10 mouse cellular contexts compared by ENCODE assay signal in the genomic region with DNA sequence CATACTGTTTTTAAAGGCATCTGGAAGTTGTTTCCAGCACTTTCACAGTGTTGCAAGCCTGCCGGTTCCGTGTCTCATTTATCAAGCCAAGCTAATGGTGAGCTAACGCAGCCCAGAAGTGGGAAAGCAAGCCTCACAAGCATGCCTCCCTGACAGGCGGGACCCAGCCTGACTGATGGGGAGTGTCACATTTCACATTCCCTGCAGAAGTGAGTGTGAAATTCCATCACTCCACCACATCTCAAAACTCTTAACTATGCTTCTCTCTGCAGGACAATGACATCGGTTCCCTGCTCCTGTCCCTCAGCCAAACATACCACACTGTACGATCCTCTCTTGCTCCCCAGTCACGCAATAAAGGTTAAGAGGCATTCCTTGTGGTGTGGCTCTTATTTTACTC. TPM values are rescaled to one million over a fixed set of nuclear protein-coding genes. Genes with fewer than 3 reads are reported as not detected.
DNase-seq lines count a peak whose midpoint lies in the region; ATAC-seq lines count a peak whose summit lies in the region.
"Had no signal": no experiment of that assay in that cellular context is flagged by ENCODE, and none has a peak within 500 bp of the region (broad histone marks: within the 10 kb centered on the region; RNA-seq: fewer than 3 reads in every experiment).

No protein-coding gene starts in this region.

- ATAC-seq in hindbrain, embryonic 11.5 days (ENCODE audit: low FRiP score): no peak
- ATAC-seq in hindbrain, embryonic 14.5 days (ENCODE audit: low FRiP score): no peak
- peak; percentile 66 for ATAC-seq in embryonic facial prominence, embryonic 14.5 days (ENCODE audit: low read depth)
- peak; percentile 68 for ATAC-seq in intestine, embryonic 16.5 days

- no peak overlapping the region for H3K4me3 ChIP-seq in hindbrain, embryonic 11.5 days (ENCODE audit: low read depth, low read length)
- H3K4me3 ChIP-seq in hindbrain, embryonic 14.5 days (replicated peaks; ENCODE audit: low read length): no peak overlapping the region
- no peak overlapping the region for H3K4me3 ChIP-seq in embryonic facial prominence, embryonic 14.5 days (ENCODE audit: low read depth, low read length)
- H3K4me3 ChIP-seq in intestine, embryonic 16.5 days (ENCODE audit: low read length): no peak overlapping the region
- H3K4me3 ChIP-seq: hindbrain, embryonic 15.5 days had no signal

- no peak overlapping the region for H3K27ac ChIP-seq in hindbrain, embryonic 11.5 days (ENCODE audit: low read depth, low read length)
- H3K27ac ChIP-seq in hindbrain, embryonic 14.5 days: no peak overlapping the region
- 0 out of 2 replicates have a peak overlapping the region, but pooled peaks have one; percentile 1 for H3K27ac ChIP-seq in embryonic facial prominence, embryonic 14.5 days (replicated peaks; ENCODE audit: low read depth, low read length)
- peak overlapping the region; percentile 45 for H3K27ac ChIP-seq in intestine, embryonic 16.5 days (ENCODE audit: low read length)
- H3K27ac ChIP-seq: hindbrain, embryonic 15.5 days had no signal

- no peaks in the 10 kb centered on the region for H3K4me1 ChIP-seq in hindbrain, embryonic 11.5 days (replicated peaks; ENCODE audit: control insufficient read depth, insufficient read depth, low read length)
- H3K4me1 ChIP-seq in hindbrain, embryonic 14.5 days (replicated peaks; ENCODE audit: control insufficient read depth, insufficient read depth, low read length): peaks cover 15% of the 10 kb centered on the region
- H3K4me1 ChIP-seq in embryonic facial prominence, embryonic 14.5 days (ENCODE audit: control insufficient read depth, insufficient read depth, low read length): 0 out of 2 replicates have a peak, but pooled peaks cover 2% of the 10 kb centered on the region
- peaks cover 12% of the 10 kb centered on the region for H3K4me1 ChIP-seq in intestine, embryonic 16.5 days (ENCODE audit: control insufficient read depth, insufficient read depth, low read length)

- DNase-seq in hindbrain, embryonic 11.5 days (ENCODE audit: low spot score): peak; percentile 30
- no peak for DNase-seq in hindbrain, embryonic 14.5 days (ENCODE audit: low spot score)
- peak; percentile 89 for DNase-seq in embryonic facial prominence, embryonic 14.5 days (ENCODE audit: low spot score)
- peak; percentile 21 to 61 for DNase-seq in lung, postnatal 4 days
- DNase-seq in left cerebral cortex, adult 18-20 months (ENCODE audit: low spot score in 2 of 2): no peak
- DNase-seq in retina, embryonic 14.5 days (ENCODE audit: low spot score): no peak
- DNase-seq in layer of hippocampus, postnatal 36 days: no peak

- no peaks in the 10 kb centered on the region for H3K27me3 ChIP-seq in hindbrain, embryonic 11.5 days (ENCODE audit: control insufficient read depth, insufficient read depth, low read length)
- no peaks in the 10 kb centered on the region for H3K27me3 ChIP-seq in hindbrain, embryonic 14.5 days (ENCODE audit: control insufficient read depth, insufficient read depth, low read length)
- no peaks in the 10 kb centered on the region for H3K27me3 ChIP-seq in embryonic facial prominence, embryonic 14.5 days (replicated peaks; ENCODE audit: control insufficient read depth, insufficient read depth, low read length)
- H3K27me3 ChIP-seq in intestine, embryonic 16.5 days (replicated peaks; ENCODE audit: control insufficient read depth, insufficient read depth, low read length): no peaks in the 10 kb centered on the region
- H3K27me3 ChIP-seq: CH12.LX; hindbrain, embryonic 15.5 days had no signal

- H3K4me2 ChIP-seq in hindbrain, embryonic 11.5 days (replicated peaks; ENCODE audit: low read depth, low read length): no peak overlapping the region
- H3K4me2 ChIP-seq in hindbrain, embryonic 14.5 days (replicated peaks): no peak overlapping the region
- peak overlapping the region; percentile 22; the same call in 1 of the 2 replicates for H3K4me2 ChIP-seq in embryonic facial prominence, embryonic 14.5 days (ENCODE audit: low read depth, low read length)
- peak overlapping the region; percentile 32; the same call in 1 of the 2 replicates for H3K4me2 ChIP-seq in intestine, embryonic 16.5 days (ENCODE audit: low read depth, low read length)
- H3K4me2 ChIP-seq: hindbrain, embryonic 15.5 days had no signal

- H3K36me3 ChIP-seq in hindbrain, embryonic 11.5 days (ENCODE audit: control insufficient read depth, insufficient read depth, low read length): no peaks in the 10 kb centered on the region
- H3K36me3 ChIP-seq in hindbrain, embryonic 14.5 days (replicated peaks; ENCODE audit: control insufficient read depth, insufficient read depth): no peaks in the 10 kb centered on the region
- no peaks in the 10 kb centered on the region for H3K36me3 ChIP-seq in embryonic facial prominence, embryonic 14.5 days (ENCODE audit: control insufficient read depth, insufficient read depth, low read length)
- H3K36me3 ChIP-seq in intestine, embryonic 16.5 days (ENCODE audit: control insufficient read depth, insufficient read depth, low read length): no peaks in the 10 kb centered on the region
- H3K36me3 ChIP-seq: hindbrain, embryonic 15.5 days had no signal

- no peaks in the 10 kb centered on the region for H3K9me3 ChIP-seq in hindbrain, embryonic 11.5 days (ENCODE audit: control insufficient read depth, low read length)
- no peaks in the 10 kb centered on the region for H3K9me3 ChIP-seq in hindbrain, embryonic 14.5 days (ENCODE audit: control insufficient read depth, low read length)
- no peaks in the 10 kb centered on the region for H3K9me3 ChIP-seq in embryonic facial prominence, embryonic 14.5 days (ENCODE audit: control insufficient read depth, low read length)
- H3K9me3 ChIP-seq in intestine, embryonic 16.5 days (ENCODE audit: control insufficient read depth, low read length): no peaks in the 10 kb centered on the region
- H3K9me3 ChIP-seq: hindbrain, embryonic 15.5 days had no signal

- WGBS in hindbrain, embryonic 11.5 days: 16% methylated on average over 7 of the region's 7 CpGs
- WGBS in hindbrain, embryonic 14.5 days: 22% methylated on average over 7 of the region's 7 CpGs
- WGBS in embryonic facial prominence, embryonic 14.5 days: 2% methylated on average over 7 of the region's 7 CpGs
- 11% methylated on average over 7 of the region's 7 CpGs for WGBS in intestine, embryonic 16.5 days

- no peak overlapping the region for H3K9ac ChIP-seq in hindbrain, embryonic 11.5 days (ENCODE audit: low read depth, low read length)
- H3K9ac ChIP-seq in hindbrain, embryonic 14.5 days: no peak overlapping the region
- H3K9ac ChIP-seq in embryonic facial prominence, embryonic 14.5 days (ENCODE audit: low read depth, low read length): no peak overlapping the region
- 0 out of 2 replicates have a peak overlapping the region, but pooled peaks have one; percentile 14 for H3K9ac ChIP-seq in intestine, embryonic 16.5 days (ENCODE audit: low read depth, low read length)
- H3K9ac ChIP-seq: hindbrain, embryonic 15.5 days had no signal

RNA-seq across cellular contexts. Expression of a gene that starts 10.0 kb away (rescaled TPM):
- polyA plus RNA-seq in hindbrain, embryonic 11.5 days (2014; fragmentation: Nextera tagmentation; extraction: Ambion mirVana): 23.3 and 26.8 TPM in 2 replicates
- polyA plus RNA-seq in hindbrain, embryonic 14.5 days (2014; fragmentation: Nextera tagmentation; extraction: Ambion mirVana): 31.8 and 36.2 TPM in 2 replicates
- 16.8 and 18.4 TPM in 2 replicates for polyA plus RNA-seq in embryonic facial prominence, embryonic 14.5 days (2014; fragmentation: Nextera tagmentation; extraction: Ambion mirVana)
- polyA plus RNA-seq in intestine, embryonic 16.5 days (2015; fragmentation: Nextera tagmentation; extraction: Ambion mirVana): 17.2 and 18.6 TPM in 2 replicates
- 10 to 100 TPM; 25.4 to 27.2 TPM for total RNA-seq in left cerebral cortex, adult 18-20 months (2021)
- 10 to 100 TPM; 30.7 to 34.5 TPM for total RNA-seq in layer of hippocampus, postnatal 36 days (2021)

RNA-seq across cellular contexts. Expression of a gene that starts 10.8 kb away (rescaled TPM):
- 0.25 and 0.46 TPM in 2 replicates for polyA plus RNA-seq in hindbrain, embryonic 11.5 days (2014; fragmentation: Nextera tagmentation; extraction: Ambion mirVana)
- polyA plus RNA-seq in hindbrain, embryonic 14.5 days (2014; fragmentation: Nextera tagmentation; extraction: Ambion mirVana): 0.23 and 0.37 TPM in 2 replicates
- 0.13 and 0.21 TPM in 2 replicates for polyA plus RNA-seq in embryonic facial prominence, embryonic 14.5 days (2014; fragmentation: Nextera tagmentation; extraction: Ambion mirVana)
- 0.02 and 0.04 TPM in 2 replicates for polyA plus RNA-seq in intestine, embryonic 16.5 days (2015; fragmentation: Nextera tagmentation; extraction: Ambion mirVana)
- under 1 TPM in 1 of 2 experiments, not detected in 1; 0.07 TPM for total RNA-seq in left cerebral cortex, adult 18-20 months (2021)
- total RNA-seq in layer of hippocampus, postnatal 36 days (2021): under 1 TPM; 0.15 to 0.25 TPM

Comparison
In these comparisons a context has a peak if more than half of its experiments do, and no peak if none do; other contexts are left out.
1. DNase-seq: peak in hindbrain, embryonic 11.5 days (single experiment), embryonic facial prominence, embryonic 14.5 days (single experiment) and lung, postnatal 4 days (2 of 2); none in hindbrain, embryonic 14.5 days (single experiment), left cerebral cortex, adult 18-20 months (0 of 2), retina, embryonic 14.5 days (single experiment) and layer of hippocampus, postnatal 36 days (0 of 2).
2. ATAC-seq: peak in embryonic facial prominence, embryonic 14.5 days (single experiment) and intestine, embryonic 16.5 days (single experiment); none in hindbrain, embryonic 11.5 days (single experiment) and hindbrain, embryonic 14.5 days (single experiment).
3. H3K27ac ChIP-seq: peak in embryonic facial prominence, embryonic 14.5 days (single experiment) and intestine, embryonic 16.5 days (single experiment); none in hindbrain, embryonic 11.5 days (single experiment) and hindbrain, embryonic 14.5 days (single experiment).
4. H3K4me2 ChIP-seq: peak in embryonic facial prominence, embryonic 14.5 days (single experiment) and intestine, embryonic 16.5 days (single experiment); none in hindbrain, embryonic 11.5 days (single experiment) and hindbrain, embryonic 14.5 days (single experiment).